Mouse (Mus musculus): ENCODE measurements around the gene Ubqln4. TPM values are rescaled to one million over a fixed set of nuclear protein-coding genes. Genes with fewer than 3 reads are reported as not detected.

The Ubqln4 gene
- total and polyA plus RNA-seq, 3 experiments = 43.6 to 171 (median 83.0) TPM

- Histone ChIP-seq H3K79me2 (ENCODE audit: control insufficient read depth, insufficient read depth, low read length, poor library complexity) (no peaks in the 10 kb centered on the region), H3K4me1 (ENCODE audit: control insufficient read depth in 1 of 2, insufficient read depth in 2 of 2, low read length in 2 of 2) (peaks cover 17 to 24% of the 10 kb centered on the region in 2 experiments), H3K36me3 (ENCODE audit: control insufficient read depth in 1 of 2, insufficient read depth in 2 of 2, low read length in 2 of 2) (peaks cover 0 to 12% of the 10 kb centered on the region in 2 experiments; a peak in 2 of 4 replicates), H3K9me3 (replicated peaks; ENCODE audit: insufficient read depth, low read length) (no peaks in the 10 kb centered on the region), H3K9ac (ENCODE audit: control insufficient read depth, low read depth, low read length, poor library complexity, severe bottlenecking) (peak overlapping the region; percentile 6; the same call in 1 of the 2 replicates), H3K27me3 (ENCODE audit: control insufficient read depth in 1 of 2, insufficient read depth in 2 of 2, low read length in 2 of 2) (no peaks in the 10 kb centered on the region), H3K27ac (ENCODE audit: control insufficient read depth, low read depth, low read length) (no peak overlapping the region), H3K4me3 (ENCODE audit: control insufficient read depth in 1 of 2, insufficient read depth in 1 of 2, low read depth in 2 of 2, low read length in 2 of 2) (peak overlapping the region; percentile 32 to 33; a peak in 3 of 4 replicates)
- DNase-seq (ENCODE audit: low read depth, low spot score) = peak; percentile 75
- no peak for TF ChIP-seq JUND (IDR thresholded peaks at IDR 0.05; ENCODE audit: low read depth, low read length)
- TF ChIP-seq EP300 (IDR thresholded peaks at IDR 0.05; ENCODE audit: low read depth in 1 of 2, low read length in 2 of 2) = peak in 1 of 2 experiments; percentile 27; a peak in 3 of 4 replicates
These were observed 8.5 kb upstream of the Ubqln4 start for GRCm38 (mm10) chr3:88544955-88545591.

DNA sequence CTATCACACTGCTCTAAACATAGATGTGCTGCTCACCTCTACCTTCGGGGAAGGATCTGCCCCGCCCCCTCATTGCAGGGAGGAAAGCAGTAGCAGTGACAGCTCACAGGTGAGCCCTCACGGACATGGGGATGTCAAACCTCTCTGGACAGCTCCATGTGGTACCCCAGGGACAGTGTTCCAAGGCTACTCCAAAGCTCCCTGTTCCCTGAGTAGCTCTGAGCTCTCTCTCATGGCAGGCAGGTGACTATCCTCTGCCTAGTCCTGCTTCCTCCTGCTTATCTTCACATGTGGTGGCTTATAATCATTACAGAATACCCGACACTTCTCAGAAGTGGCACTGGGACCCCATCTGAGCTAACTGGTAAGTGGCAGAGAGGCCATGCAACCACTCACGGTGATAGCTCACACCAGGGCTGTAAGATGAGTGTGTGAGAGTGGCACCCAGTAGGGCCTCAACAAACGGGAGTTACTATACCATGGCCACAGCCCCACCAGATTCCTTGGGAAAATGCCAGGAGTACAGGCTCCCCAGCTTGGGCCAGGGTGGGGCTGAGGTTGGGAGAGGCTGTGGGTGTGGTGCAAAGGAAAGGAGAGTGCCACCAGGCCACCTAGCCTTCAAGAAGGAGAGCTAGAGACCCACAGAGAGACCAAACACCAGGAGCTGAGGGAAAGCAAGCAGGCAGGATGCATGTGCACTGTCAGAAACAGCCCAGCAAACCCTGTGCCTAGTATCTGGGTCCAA is 6.7 kb upstream of the Ubqln4 start:
- H3K27me3 ChIP-seq (ENCODE audit: control insufficient read depth in 1 of 2, insufficient read depth in 2 of 2, low read length in 2 of 2) = no peaks in the 10 kb centered on the region
- H3K9ac ChIP-seq (ENCODE audit: control insufficient read depth, low read depth, low read length, poor library complexity, severe bottlenecking) = no peak overlapping the region
- no peaks in the 10 kb centered on the region for H3K9me3 ChIP-seq (replicated peaks; ENCODE audit: insufficient read depth, low read length)
- no peaks in the 10 kb centered on the region for H3K79me2 ChIP-seq (ENCODE audit: control insufficient read depth, insufficient read depth, low read length, poor library complexity)
- DNase-seq (ENCODE audit: low read depth, low spot score) = peak; percentile 30
- H3K36me3 ChIP-seq (ENCODE audit: control insufficient read depth in 1 of 2, insufficient read depth in 2 of 2, low read length in 2 of 2) = peaks cover 0 to 12% of the 10 kb centered on the region in 2 experiments; a peak in 2 of 4 replicates
- no peak overlapping the region for H3K27ac ChIP-seq (ENCODE audit: control insufficient read depth, low read depth, low read length)
- H3K4me3 ChIP-seq (ENCODE audit: control insufficient read depth in 1 of 2, insufficient read depth in 1 of 2, low read depth in 2 of 2, low read length in 2 of 2) = no peak overlapping the region
- H3K4me1 ChIP-seq (ENCODE audit: control insufficient read depth in 1 of 2, insufficient read depth in 2 of 2, low read length in 2 of 2) = peaks cover 17 to 24% of the 10 kb centered on the region in 2 experiments
- TF ChIP-seq EP300 (IDR thresholded peaks at IDR 0.05; ENCODE audit: low read depth in 1 of 2, low read length in 2 of 2) (0 out of 4 replicates have a peak, but pooled peaks of 1 of the 2 experiments have one; percentile 5), ZKSCAN1 (IDR thresholded peaks at IDR 0.05; ENCODE audit: low read depth, low read length) (peak; percentile 85), USF1 (IDR thresholded peaks at IDR 0.05; ENCODE audit: low read depth, low read length) (no peak), CHD2 (IDR thresholded peaks at IDR 0.05; ENCODE audit: low read length) (no peak)

DNA sequence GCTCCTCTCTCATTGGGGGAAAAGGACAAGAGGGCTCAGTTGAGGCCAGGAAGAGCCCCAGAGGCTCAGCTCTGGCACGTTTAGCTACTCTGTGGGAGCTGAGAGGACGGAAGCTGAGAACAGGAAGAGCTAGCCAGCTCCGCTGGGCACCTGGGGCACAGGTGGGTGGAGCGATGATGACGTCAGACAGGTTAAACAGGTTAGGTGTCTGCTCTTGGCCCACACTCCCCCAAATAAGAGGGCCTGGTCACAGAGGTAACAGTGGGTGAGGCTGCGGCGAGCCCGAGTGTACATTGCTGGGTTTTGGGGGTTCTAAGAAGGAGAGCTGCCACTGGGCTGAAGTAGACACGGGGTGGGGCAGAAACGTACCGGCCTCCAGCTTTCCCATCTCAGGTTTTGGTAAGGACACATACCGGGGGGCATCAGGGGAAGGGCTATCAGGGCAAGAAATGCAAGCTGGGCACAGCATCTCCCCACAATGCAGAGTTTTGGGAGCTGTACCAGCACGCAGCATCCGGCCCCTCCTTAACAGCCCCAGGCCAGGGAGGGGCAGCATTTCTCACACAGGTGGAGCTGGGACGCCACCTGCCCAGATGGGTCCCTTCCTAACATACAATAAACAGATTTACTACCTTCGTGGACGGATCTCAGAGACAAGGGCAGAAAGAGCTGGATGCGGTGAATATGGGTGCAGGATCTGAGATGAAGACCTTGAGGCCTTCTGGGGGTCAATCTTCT is 5.2 kb upstream of the Ubqln4 start, which contains the start of gene Rab25:
Rab25 (minus strand) TSS at position 121 of the 738 bp plus-strand sequence.
- Histone ChIP-seq H3K27ac (ENCODE audit: control insufficient read depth, low read depth, low read length) (no peak within 1 kb of the TSS), H3K9me3 (replicated peaks; ENCODE audit: insufficient read depth, low read length) (no peaks in the 10 kb centered on the region), H3K4me3 (ENCODE audit: control insufficient read depth in 1 of 2, insufficient read depth in 1 of 2, low read depth in 2 of 2, low read length in 2 of 2) (no peak within 1 kb of the TSS), H3K4me1 (ENCODE audit: control insufficient read depth in 1 of 2, insufficient read depth in 2 of 2, low read length in 2 of 2) (peaks cover 17 to 24% of the 10 kb centered on the region in 2 experiments), H3K9ac (ENCODE audit: control insufficient read depth, low read depth, low read length, poor library complexity, severe bottlenecking) (no peak within 1 kb of the TSS), H3K36me3 (ENCODE audit: control insufficient read depth in 1 of 2, insufficient read depth in 2 of 2, low read length in 2 of 2) (peaks cover 0 to 13% of the 10 kb centered on the region in 2 experiments; a peak in 2 of 4 replicates), H3K27me3 (ENCODE audit: control insufficient read depth in 1 of 2, insufficient read depth in 2 of 2, low read length in 2 of 2) (no peaks in the 10 kb centered on the region), H3K79me2 (ENCODE audit: control insufficient read depth, insufficient read depth, low read length, poor library complexity) (peaks cover 3% of the 10 kb centered on the region; the same call in 1 of the 2 replicates)
- DNase-seq (ENCODE audit: low read depth, low spot score) = no peak
- TF ChIP-seq MYB (IDR thresholded peaks at IDR 0.05; ENCODE audit: low read depth, low read length) (no peak), BHLHE40 (IDR thresholded peaks at IDR 0.05; ENCODE audit: borderline replicate concordance, low read depth, low read length) (no peak), USF2 (IDR thresholded peaks at IDR 0.05; ENCODE audit: borderline replicate concordance in 1 of 2, insufficient read depth in 1 of 2, low read depth in 1 of 2, low read length in 2 of 2) (no peak), MAZ (IDR thresholded peaks at IDR 0.05; ENCODE audit: low read depth, low read length) (no peak), MEF2A (IDR thresholded peaks at IDR 0.05; ENCODE audit: extremely low read depth, insufficient replicate concordance, low read depth, low read length, poor library complexity, severe bottlenecking) (no peak), KAT2A (conservative IDR thresholded peaks at IDR 0.05; ENCODE audit: low read depth, low read length) (no peak)

Data from MEL (cell line).